Mouse (Mus musculus) midbrain, embryonic 14.5 days (tissue): ENCODE measurements at regions not wholly inside any gene's neighbourhood (a gene's known extent, or its start where the extent isn't known, plus 50 kb on each side); places are given as distances from the start of the nearest gene placed in this dataset.

Experiments used
- ATAC-seq: fragments of 200-750 bp; cut with Nextera tagmentation; 2 replicates; pipeline ENCODE4 v1.8.0; 2017; ENCODE audit warnings: moderate number of reproducible peaks, moderate library complexity; ENCODE audit not compliant: low FRiP score, low TSS enrichment
- DNase-seq: peaks from one replicate; pipeline ENCODE4 v3.0.0-alpha.2; 2015
- H3K27ac ChIP-seq: fragments of 300-500 bp; sonication (generic); replicated peaks from 2 replicates; pipeline ENCODE4 v1.5.1; 2014; ENCODE audit warnings: mild to moderate bottlenecking, low read depth, low read length, moderate library complexity
- H3K27me3 ChIP-seq: fragments of 300-500 bp; sonication (generic); 2 replicates; pipeline ENCODE4 v1.6.1; 2014; ENCODE audit warnings: low read length, control low read depth, mixed read lengths; ENCODE audit not compliant: control insufficient read depth, insufficient read depth
- H3K36me3 ChIP-seq: fragments of 300-500 bp; sonication (generic); 2 replicates; pipeline ENCODE4 v1.6.1; 2014; ENCODE audit warnings: low read length, control low read depth; ENCODE audit not compliant: control insufficient read depth, insufficient read depth
- H3K4me1 ChIP-seq: fragments of 300-500 bp; sonication (generic); 2 replicates; pipeline ENCODE4 v1.6.1; 2014; ENCODE audit warnings: mild to moderate bottlenecking, antibody characterized with exemption, low read length, control low read depth; ENCODE audit not compliant: control insufficient read depth, insufficient read depth
- H3K4me2 ChIP-seq: fragments of 300-500 bp; sonication (generic); 2 replicates; pipeline ENCODE4 v1.6.1; 2014; ENCODE audit warnings: mild to moderate bottlenecking, low read length, moderate library complexity
- H3K4me3 ChIP-seq: fragments of 300-500 bp; sonication (generic); replicated peaks from 2 replicates; pipeline ENCODE4 v1.5.1; 2014; ENCODE audit warnings: low read depth, low read length
- H3K9ac ChIP-seq: fragments of 300-500 bp; sonication (generic); replicated peaks from 2 replicates; pipeline ENCODE4 v1.6.1; 2014; ENCODE audit warnings: mild to moderate bottlenecking, low read length, moderate library complexity
- H3K9me3 ChIP-seq: fragments of 300-500 bp; sonication (generic); 2 replicates; pipeline ENCODE4 v1.6.1; 2016; ENCODE audit warnings: low read length, control low read depth, mixed read lengths; ENCODE audit not compliant: control insufficient read depth
- WGBS: fragments of 180-500 bp; shearing (Covaris S2); extraction: QIAGEN DNeasy Blood & Tissue Kit; methylation state at CpG from one replicate; pipeline ENCODE4 v1.1.7; 2014; 5-methylcytosine and 5-hydroxymethylcytosine counted together

DNA sequence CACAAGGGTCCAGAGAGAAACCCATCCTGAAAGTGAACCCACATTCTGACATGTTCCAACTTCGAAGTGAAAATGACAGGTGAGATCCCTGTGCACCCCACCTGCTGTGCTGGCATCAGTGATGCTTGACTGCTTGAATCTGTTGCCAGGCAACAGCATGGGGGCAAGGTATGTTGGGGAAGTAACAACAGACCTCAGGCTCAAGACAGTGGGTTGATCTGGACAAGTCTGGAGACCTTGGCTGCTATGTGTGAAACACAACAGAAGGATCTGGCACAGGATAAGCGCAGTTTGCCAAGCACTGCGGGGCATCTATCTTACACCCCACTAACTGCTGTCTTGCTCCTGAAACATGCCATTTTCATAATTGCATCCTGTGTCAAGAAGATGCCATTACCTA lies 54.3 kb upstream of the Kcnj15 start:
- H3K9ac ChIP-seq = no peak overlapping the region
- DNase-seq (no peak), ATAC-seq (no peak)
- H3K36me3 ChIP-seq = no peaks in the 10 kb centered on the region
- no peaks in the 10 kb centered on the region for H3K27me3 ChIP-seq
- no peak overlapping the region for H3K4me3 ChIP-seq
- 90% methylated on average over 3 of the region's 3 CpGs for WGBS
- no peaks in the 10 kb centered on the region for H3K9me3 ChIP-seq
- H3K27ac ChIP-seq = no peak overlapping the region
- 0 out of 2 replicates have a peak, but pooled peaks cover 3% of the 10 kb centered on the region for H3K4me1 ChIP-seq
- H3K4me2 ChIP-seq = no peak overlapping the region

DNA sequence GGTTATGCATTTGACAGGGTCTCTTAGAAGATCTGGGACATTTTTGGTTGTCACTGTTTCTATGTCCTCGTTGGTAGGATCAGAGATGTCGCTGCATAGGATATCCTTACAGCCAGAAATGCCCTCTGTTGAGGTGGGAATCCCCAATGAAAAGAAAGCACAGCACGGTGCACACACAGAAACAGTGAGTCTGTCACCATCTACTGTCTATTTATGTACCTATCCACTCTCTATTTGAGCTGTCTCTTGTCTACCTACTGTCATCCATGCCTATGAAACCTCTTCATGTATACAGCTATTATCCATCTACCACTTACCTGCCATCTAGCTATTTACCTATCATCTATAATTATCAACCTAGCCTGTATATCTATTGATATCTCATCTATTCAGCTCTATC lies 53.6 kb upstream of the Kcnj15 start:
- Histone ChIP-seq H3K27me3 (no peaks in the 10 kb centered on the region), H3K4me1 (0 out of 2 replicates have a peak, but pooled peaks cover 3% of the 10 kb centered on the region), H3K36me3 (no peaks in the 10 kb centered on the region), H3K27ac (no peak overlapping the region), H3K4me3 (no peak overlapping the region), H3K9ac (no peak overlapping the region), H3K4me2 (no peak overlapping the region), H3K9me3 (no peaks in the 10 kb centered on the region)
- ATAC-seq (no peak), DNase-seq (no peak)
- WGBS = 89% methylated on average over 3 of the region's 3 CpGs

DNA sequence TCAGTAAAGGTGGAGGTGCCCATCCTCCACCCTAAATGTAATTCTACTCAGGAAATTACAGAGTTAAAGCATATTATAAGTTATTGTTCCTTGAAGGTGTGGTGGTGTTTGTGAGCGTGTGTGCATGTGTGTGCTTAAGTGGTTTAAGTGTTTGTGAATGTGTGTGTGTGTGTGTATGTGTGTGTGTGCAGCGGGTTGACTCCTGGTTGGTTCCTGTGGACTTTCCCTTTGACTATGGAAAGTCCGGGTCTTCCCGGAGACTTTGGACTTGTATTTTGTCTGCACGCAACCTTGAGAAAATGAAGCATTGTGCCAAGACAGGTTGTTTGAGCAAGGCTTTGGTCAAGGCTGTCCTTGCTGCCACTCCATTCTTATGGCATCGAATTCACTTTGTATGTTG lies 52.9 kb upstream of the Kcnj15 start:
- Histone ChIP-seq H3K36me3 (no peaks in the 10 kb centered on the region), H3K4me2 (no peak overlapping the region), H3K27ac (no peak overlapping the region), H3K27me3 (no peaks in the 10 kb centered on the region), H3K9ac (no peak overlapping the region), H3K9me3 (no peaks in the 10 kb centered on the region), H3K4me3 (no peak overlapping the region), H3K4me1 (no peaks in the 10 kb centered on the region)
- ATAC-seq (no peak), DNase-seq (no peak)
- 94% methylated on average over 6 of the region's 6 CpGs for WGBS

DNA sequence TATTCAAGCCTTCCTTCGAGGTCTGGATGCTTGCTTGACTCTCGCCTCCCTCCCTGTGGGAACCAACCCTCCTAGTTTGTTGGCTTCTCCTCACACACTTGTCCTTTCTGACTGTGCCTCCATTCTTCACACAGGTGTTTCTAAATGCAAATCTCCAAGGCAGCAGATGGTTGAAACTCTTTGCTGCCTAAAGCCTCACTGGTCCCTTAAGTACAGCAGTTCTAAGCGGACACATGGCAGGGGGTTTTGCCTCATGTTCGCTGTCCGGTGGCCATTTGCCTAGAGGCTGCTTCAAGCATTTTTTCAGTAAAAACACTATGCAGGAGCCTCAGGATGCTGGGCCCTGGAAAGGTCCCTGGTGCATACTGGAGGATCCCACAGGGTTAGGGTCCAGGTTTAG lies 50.9 kb upstream of the Kcnj15 start:
- no peak overlapping the region for H3K27ac ChIP-seq
- no peaks in the 10 kb centered on the region for H3K27me3 ChIP-seq
- no peak for ATAC-seq
- no peak for DNase-seq
- H3K4me3 ChIP-seq = no peak overlapping the region
- H3K9me3 ChIP-seq = no peaks in the 10 kb centered on the region
- WGBS = 82% methylated on average over 5 of the region's 5 CpGs
- no peaks in the 10 kb centered on the region for H3K36me3 ChIP-seq
- no peak overlapping the region for H3K4me2 ChIP-seq
- no peaks in the 10 kb centered on the region for H3K4me1 ChIP-seq
- no peak overlapping the region for H3K9ac ChIP-seq

DNA sequence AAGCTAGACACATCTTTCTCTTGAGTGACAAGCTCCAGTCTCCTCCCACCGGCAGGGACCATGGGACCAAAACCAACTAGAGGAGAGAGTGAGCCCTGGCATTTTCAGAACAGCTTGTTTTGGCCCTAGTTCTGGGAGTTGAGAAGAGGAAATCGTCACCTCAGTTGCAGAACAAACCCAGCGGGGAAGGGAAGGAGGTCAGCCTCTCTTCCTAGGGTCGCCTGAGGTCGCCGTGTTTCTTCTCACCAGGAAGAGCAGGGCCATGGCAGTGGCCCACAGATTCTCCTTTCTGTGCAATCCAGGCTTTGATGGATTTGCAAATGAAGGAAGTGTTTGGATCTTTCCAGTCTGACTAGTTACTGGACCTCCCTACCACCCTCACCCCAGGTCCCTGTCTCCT lies 49.8 kb upstream of the Kcnj15 start:
- Histone ChIP-seq H3K4me1 (no peaks in the 10 kb centered on the region), H3K9ac (no peak overlapping the region), H3K27ac (no peak overlapping the region), H3K9me3 (no peaks in the 10 kb centered on the region), H3K4me3 (no peak overlapping the region), H3K4me2 (no peak overlapping the region), H3K36me3 (no peaks in the 10 kb centered on the region), H3K27me3 (no peaks in the 10 kb centered on the region)
- no peak for ATAC-seq
- no peak for DNase-seq
- 89% methylated on average over 6 of the region's 6 CpGs for WGBS
